Mouse (Mus musculus) embryo, embryonic 11 days (tissue): Measurements from ENCODE around the gene Plpp6.
A peak's percentile ranks its signal among the peaks of the same experiment; 100 is the strongest.

ENCODE experiments used
- DNase-seq: peaks from one replicate; pipeline ENCODE4 v3.0.0-alpha.2; 2015

Gene Plpp6

DNA sequence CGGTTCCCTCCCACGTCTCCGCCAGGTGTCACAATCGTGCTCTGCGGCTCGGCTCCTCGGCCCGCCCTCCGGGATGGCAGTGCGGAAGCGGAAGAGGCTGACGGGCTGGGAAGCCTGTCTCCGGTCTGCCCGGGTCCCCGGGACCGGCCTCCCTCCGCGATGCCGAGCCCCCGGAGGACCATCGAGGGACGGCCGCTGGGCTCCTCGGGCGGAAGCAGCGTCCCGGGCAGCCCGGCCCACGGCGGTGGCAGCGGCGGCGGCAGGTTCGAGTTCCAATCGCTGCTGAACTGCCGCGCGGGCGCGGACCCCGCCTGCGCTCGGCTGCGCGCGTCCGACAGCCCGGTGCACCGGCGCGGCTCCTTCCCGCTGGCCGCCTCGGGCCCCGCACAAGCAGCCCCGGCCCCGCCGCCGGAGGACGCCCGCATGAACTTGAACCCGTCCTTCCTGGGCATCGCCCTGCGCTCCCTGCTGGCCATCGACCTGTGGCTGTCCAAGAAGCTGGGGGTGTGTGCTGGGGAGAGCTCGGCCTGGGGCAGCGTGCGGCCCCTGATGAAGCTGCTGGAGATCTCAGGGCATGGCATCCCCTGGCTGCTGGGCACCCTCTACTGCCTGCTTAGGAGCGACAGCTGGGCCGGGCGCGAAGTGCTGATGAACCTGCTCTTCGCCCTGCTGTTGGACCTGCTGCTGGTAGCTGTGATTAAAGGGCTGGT is at the start of gene Plpp6:
Gene Plpp6, plus strand, starts transcription at position 112 of the 710 bp plus-strand sequence.
- DNase-seq: peak; percentile 88

GRCm38 (mm10) chr19:28914598-28914997 is 49.2 kb upstream of the Plpp6 start:
- no peak for DNase-seq

GRCm38 (mm10) chr19:28915602-28916250 is 48.0 kb upstream of the Plpp6 start:
- no peak for DNase-seq

DNA sequence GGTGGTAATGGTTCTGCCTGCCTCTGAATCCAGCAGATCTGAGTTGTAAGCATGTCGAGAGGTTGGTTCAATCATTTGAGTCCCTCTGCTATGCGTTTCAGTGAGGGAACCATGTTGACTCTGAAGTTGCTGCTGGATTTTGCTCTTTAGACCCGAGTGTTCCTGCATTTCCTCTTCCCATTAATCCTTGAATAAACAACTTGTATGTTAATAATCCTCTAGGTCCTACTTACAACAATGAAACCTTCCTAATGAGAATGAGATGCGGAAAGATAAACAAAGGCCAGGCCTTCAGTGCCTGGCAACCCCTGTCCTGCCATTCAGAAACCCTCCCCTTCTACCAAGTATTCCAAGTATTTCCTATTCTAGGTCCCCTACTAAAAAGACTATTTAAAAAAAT is 47.3 kb upstream of the Plpp6 start:
- no peak for DNase-seq

DNA sequence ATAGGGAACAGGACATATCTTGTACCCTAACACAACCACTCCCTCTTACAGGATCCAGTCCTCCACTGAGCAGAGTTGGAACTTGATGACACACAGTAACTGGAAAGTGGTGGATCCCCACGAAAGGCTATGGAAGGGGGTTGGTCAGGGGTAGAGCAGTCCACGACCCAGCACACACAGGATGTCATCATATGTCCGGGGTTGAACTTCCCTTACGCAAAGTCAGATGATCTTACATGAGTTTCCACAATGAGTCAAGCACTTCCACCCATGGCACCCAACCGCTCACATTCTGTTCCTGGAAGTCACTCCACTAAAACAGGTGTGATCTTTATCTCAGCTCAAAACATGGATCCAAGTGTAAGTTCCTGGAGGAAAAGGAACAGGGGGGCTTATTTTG is 45.9 kb upstream of the Plpp6 start:
- DNase-seq: no peak

DNA sequence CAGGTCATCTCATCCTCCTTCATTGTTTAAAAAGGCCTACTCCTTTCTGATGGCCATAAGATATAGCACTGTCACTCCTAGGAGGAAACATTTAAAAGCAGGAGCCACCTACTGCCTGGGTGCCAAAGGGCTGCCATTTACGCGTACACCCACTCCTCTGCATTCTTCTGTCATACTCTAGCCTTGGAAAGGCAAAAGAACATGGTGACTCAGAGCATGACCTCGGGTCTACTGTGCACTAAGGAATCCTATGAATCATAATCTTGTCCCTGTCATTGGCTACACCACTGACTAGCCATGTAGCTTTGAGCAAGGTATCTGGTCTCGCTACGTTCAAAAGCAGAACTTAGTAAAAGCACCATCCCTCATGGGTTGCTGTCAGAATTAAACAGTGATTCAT is 37.4 kb upstream of the Plpp6 start:
- no peak for DNase-seq

DNA sequence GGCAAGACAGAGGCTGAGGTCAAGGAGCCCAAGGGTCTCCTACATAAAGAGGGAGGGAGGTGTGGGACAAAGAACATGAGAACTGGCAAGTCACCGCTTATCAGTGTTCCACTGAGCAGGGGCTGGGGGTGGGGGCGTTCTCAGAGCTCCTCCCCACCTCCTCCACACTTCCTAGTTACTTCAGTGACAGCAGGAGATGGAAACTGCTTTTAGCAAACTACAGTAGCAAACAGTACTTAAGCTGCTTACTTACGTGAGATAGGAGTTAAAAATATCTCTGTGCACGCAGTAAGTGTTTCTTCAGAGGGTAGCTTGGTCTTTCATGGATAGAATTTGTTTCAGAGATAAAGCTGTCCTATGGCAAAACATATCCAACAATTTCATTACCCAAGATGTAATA is 36.4 kb upstream of the Plpp6 start:
- no peak for DNase-seq

- no peak for DNase-seq
These were observed 34.7 kb upstream of the Plpp6 start for GRCm38 (mm10) chr19:28929034-28929433.

DNA sequence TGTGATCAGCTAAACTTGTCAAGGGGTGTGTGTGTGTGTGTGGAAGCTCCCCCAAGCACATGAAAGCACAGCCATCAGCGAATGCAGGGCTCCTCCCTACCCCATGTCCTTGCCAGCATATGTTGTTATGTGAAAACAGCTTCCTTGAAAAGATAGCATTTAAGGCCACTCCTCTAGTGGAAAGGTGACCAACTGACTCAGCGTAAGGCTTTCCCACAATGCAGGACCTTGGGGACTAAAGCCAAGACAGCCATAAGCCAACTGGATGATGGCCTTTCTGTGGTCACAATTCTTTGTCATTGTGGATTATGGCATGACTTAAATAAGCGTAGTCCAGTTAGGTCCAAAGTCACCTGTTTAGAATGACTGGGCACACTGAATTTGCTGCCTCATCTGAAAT is 28.9 kb upstream of the Plpp6 start:
- DNase-seq: no peak

GRCm38 (mm10) chr19:28940135-28940874 is 23.4 kb upstream of the Plpp6 start:
- peak; percentile 21 for DNase-seq

DNA sequence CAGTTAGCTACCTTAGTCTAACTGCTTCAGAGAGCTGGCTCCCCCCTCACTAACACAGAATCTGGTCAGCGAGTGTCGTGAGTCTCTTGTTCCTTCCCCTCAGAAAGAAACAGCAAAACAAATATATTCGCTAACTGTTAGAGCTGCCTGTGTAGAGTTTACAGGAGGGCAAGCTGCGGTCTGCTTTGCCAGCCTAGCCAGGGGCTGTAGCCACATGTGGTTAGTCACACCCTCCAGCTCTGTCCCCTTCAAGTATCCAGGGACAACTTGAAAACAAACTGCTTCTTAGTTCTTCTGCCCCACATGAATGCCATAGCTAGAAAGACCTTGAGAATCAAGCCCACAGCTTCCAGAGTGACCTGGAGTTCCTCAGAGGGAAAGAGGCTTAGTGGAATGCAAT is 22.5 kb upstream of the Plpp6 start:
- no peak for DNase-seq

DNA sequence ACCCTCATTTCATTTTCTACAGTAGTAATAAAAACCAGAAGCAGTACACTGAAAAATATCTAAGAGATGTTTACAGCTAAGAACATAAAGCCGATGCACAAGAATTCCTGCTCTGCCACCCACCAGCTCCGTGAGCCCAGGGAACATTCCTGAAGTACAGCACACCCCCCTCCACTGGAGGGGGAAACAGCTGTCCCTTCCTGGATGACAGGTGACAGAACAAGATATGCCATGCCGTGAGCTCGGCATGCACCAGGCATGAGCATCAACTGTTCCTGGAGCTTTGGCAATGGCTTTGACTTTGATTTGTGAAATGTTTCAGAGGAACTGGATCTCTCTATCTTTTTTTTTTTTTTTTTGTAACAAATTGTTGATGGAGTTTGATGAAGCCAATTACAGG is 17.0 kb upstream of the Plpp6 start:
- no peak for DNase-seq

DNA sequence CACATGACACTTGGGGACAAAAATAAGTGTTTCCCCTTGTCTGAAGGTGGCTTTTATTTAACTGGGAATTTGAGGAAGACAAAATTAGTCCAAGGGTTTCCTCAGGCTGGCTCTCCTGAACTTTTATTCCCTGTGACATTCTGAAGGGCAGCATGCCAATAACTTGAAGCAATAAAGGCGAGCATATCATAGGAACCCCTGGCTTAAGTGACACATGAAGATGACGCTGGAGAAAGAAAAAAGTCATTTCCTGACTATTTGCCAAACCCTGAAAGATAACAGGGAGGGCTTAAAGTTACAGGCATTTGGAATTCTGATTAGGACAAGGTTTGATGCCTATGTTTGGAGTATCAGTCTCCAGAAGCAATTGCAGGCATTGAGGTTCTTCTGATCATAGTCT is 16.4 kb upstream of the Plpp6 start:
- DNase-seq: no peak

- no peak for DNase-seq
These were observed 12.5 kb upstream of the Plpp6 start for GRCm38 (mm10) chr19:28951251-28951650.

DNA sequence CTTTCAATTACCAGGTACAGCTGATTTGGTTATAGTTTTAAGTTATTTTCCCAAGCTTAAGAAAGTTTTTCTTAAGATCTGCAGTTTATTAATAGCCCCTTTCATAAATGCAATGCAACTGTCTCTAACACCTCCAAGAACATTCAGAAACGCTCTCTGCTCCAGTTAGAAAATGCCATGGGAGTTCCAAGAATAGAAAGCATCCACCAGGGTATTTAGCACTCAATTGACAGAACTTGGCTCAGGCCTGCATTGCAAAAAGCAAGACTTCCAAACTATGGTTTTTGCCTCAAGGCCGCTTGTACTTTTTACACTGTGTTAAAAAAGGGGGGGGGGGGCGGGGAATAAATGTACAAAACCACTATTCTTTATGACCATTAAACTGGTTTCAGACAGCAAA is 640 bp upstream of the Plpp6 start:
- no peak for DNase-seq

DNA sequence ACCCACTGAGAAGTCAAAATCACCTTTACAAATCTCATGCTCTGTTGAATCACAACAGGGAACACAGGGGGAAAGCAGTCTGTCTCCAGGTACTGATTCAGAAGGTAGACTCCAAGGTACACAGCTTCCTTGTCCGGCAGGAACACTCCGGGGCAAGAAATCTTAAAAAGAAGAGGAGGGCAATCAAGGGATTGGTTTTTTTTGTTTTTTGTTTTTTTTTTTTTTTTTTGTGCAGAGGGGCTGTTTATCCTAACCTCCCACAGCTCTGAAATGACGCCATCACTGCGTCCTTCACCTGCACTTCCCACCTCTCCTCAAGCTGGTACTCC is 276 bp upstream of the Plpp6 start:
- DNase-seq: no peak

- DNase-seq: no peak
These were observed 775 bp downstream of the Plpp6 start for GRCm38 (mm10) chr19:28964552-28964903.

- peak; percentile 72 for DNase-seq
These were observed 3.9 kb downstream of the Plpp6 start, which contains the start of gene 4430402I18Rik for GRCm38 (mm10) chr19:28967652-28968051. Gene 4430402I18Rik, minus strand, starts transcription at chr19:28967800.

- DNase-seq: no peak
These were observed 4.4 kb downstream of the Plpp6 start for GRCm38 (mm10) chr19:28968178-28968577.

- no peak for DNase-seq
These were observed 5.5 kb downstream of the Plpp6 start for GRCm38 (mm10) chr19:28969231-28969630.

DNA sequence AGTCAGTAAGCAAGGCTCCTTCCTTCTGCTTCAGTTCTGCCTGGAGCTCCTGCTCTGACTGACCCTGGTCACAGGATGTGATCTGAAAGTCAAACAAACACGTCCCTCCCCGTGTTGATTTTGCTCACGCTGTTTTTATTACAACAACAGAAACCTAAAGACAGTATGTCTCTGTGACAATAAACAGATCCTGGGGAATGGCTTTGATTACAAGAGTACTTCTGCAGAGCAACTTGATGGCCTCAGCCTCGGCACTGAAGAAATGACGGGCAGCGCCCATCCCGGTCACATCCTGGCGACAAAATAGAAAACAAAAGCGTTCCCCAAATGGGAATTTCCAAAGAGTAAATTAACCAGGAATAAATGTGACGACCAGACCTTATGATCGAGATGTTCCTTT is 6.5 kb downstream of the Plpp6 start:
- no peak for DNase-seq

DNA sequence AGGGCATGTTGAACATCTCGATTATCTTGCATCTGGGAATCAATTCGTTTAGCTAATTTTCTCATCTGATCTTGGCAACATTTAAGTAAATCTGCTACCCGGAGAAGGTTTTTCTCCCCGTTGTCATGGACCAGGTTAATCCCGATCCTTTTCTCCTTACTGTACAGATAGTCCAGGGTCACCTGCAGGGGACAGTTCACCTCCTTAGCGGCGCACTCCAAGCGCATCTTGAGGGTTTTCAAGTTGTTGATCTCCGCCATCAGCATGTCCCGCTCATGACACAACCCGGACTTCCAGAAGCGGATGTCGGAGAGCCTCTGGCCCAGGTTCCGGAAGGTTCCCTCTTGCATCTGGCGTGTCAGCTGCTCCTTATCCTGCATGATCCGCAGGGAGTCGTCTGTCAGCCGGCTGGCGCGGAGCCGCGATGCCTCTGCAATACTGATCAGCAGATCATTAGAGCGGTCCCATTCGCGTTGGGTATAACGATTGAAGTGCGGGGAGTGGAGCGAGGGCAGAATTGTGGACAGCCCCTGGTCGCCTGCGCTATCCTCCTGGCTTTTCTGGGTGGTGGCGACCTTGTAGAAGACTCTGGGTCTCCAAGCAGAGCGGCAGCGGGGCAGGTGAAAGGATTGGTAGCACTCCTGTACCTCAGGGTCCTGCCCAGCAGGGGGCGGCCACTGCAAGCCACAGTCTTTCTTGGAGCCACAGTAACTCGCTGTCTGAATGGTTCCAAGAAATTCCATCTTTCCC is 11.3 kb downstream of the Plpp6 start:
- DNase-seq: peak; percentile 88

- DNase-seq: no peak
These were observed 18.9 kb downstream of the Plpp6 start for GRCm38 (mm10) chr19:28982617-28983016.

- DNase-seq: no peak
These were observed 25.8 kb downstream of the Plpp6 start for GRCm38 (mm10) chr19:28989515-28989914.
